Mouse (Mus musculus) megakaryocyte, adult 5-6 weeks (primary cell): Measurements from ENCODE around the gene Cdk17. TPM values are rescaled to one million over a fixed set of nuclear protein-coding genes. Genes with fewer than 3 reads are reported as not detected.

ENCODE experiments used
- ATAC-seq: 2 replicates; pipeline ENCODE4 v1.8.0; 2016; ENCODE audit warnings: mild to moderate bottlenecking, inconsistent platforms; ENCODE audit not compliant: poor library complexity, severe bottlenecking
- total RNA-seq, 2 experiments: library from RNA; stranded (forward) in 1 of 2; stranded (reverse) in 1 of 2; fragments of 153-499, 151-499 nt in 1 of 2; fragments of 221-1000, 200-1000 nt in 1 of 2; gene quantifications; 2 replicates each; pipeline versions ENCODE4 v1.2.3 to v1.2.4; 2015 to 2017

The Cdk17 gene
- 33.0 and 36.3 TPM in 2 replicates for total RNA-seq (2015)
- total RNA-seq (2017) = 36.5 and 41.5 TPM in 2 replicates

GRCm38 (mm10) chr10:93160807-93161510 is at the start of gene Cdk17:
Cdk17 (plus strand) TSS chr10:93160875.
- peak; percentile 44 for ATAC-seq

DNA sequence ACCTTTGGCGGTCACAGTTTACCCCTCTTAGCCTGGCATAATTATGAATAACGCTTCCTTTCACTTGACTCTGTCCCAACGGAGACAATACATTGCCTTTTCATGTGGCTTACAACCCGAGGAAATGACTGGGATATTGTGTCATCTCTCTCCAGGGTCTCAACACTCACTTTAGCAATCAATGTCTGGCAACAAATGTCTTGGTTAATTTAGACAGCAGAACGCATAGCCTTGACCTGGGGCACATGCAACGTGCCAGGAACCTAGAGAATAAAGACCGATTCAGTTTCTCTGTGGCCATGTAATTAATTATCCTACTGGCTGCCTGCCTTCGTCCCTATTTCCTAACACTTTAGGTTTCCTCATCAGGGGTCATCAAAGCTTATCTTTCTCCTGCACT is 49.3 kb upstream of the Cdk17 start:
- peak; percentile 88 for ATAC-seq

GRCm38 (mm10) chr10:93112021-93112420 is 48.7 kb upstream of the Cdk17 start:
- no peak for ATAC-seq

DNA sequence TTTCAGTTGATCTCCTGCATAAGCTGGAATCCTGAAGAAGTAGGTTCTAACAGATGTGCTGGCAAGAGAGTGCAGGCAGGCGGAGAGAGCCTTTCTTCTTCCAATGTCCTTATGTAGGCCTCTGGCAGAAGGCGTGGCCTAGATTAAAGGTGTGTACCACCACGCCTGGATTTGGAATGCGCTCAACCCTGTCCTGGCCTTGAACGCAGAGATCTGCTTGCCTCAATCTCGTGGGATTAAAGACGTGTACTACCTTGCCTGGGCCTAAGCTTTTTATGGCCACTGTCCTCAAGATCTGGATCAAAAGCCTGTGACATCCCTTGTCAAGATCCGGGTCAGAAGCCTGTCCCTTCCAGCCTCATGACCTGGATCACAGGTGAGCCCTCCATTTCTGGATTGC is 46.7 kb upstream of the Cdk17 start:
- no peak for ATAC-seq

GRCm38 (mm10) chr10:93114782-93115181 is 45.9 kb upstream of the Cdk17 start:
- peak; percentile 37; the same call in 1 of the 2 replicates for ATAC-seq

- ATAC-seq = no peak
Observed at GRCm38 (mm10) chr10:93115743-93116142, 44.9 kb upstream of the Cdk17 start.

DNA sequence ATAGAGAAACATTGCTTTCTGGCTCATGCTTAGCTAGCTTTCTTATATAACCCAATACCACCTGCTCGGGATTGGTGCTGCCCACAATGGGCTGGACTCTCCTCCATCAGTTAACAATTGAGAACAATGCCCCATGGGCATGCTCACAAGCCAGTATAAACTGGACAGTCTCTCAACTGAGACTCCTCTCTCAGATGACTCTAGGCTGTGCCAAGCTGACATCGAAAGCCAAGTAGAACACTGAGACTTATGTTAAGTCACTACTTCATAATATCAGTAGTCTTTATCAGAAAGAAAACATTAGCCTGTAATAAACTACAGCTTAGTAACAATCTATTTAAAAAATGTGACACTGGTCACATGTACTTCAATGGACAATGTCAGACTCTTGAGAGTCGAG is 44.0 kb upstream of the Cdk17 start:
- no peak for ATAC-seq

- no peak for ATAC-seq
Observed at GRCm38 (mm10) chr10:93119809-93120208, 40.9 kb upstream of the Cdk17 start.

GRCm38 (mm10) chr10:93121262-93121860 is 39.3 kb upstream of the Cdk17 start:
- ATAC-seq = no peak

DNA sequence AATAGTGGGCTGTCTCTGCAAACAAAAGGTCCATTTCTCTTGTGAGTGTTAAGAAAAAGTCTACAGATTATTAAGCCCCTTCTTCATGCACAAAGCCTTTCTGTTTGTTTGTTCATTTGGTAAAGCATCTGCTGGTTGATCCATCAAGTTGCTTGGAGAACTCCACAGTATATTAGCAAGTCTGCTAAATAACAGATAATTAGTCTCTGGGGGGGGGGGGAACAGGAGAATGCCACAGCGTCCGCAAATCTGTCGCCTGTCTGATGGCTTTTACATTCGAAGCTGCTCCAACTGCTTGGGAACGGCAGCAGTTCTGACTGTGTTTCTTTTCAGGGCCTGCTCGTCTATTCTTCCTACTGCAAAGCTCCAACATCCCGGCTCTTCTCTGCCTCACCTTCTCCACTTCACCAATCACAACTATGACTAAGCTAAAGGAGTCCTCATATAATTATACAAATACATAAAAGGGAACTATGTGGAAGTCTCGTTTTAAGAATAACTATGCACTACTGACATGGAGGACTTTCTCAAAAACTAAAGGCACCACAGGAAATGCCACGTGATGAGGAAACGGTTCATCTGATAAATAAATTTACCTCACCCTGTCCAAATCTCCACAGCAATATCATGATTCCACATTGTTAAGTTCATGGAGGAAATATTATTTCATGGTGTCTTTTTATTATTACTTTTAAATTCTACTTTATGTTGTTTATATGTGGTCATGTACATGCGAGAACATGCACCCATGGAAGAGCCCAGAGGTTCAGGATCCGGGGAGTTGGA is 38.1 kb upstream of the Cdk17 start:
- ATAC-seq = no peak

GRCm38 (mm10) chr10:93123310-93123709 is 37.4 kb upstream of the Cdk17 start:
- ATAC-seq = no peak

DNA sequence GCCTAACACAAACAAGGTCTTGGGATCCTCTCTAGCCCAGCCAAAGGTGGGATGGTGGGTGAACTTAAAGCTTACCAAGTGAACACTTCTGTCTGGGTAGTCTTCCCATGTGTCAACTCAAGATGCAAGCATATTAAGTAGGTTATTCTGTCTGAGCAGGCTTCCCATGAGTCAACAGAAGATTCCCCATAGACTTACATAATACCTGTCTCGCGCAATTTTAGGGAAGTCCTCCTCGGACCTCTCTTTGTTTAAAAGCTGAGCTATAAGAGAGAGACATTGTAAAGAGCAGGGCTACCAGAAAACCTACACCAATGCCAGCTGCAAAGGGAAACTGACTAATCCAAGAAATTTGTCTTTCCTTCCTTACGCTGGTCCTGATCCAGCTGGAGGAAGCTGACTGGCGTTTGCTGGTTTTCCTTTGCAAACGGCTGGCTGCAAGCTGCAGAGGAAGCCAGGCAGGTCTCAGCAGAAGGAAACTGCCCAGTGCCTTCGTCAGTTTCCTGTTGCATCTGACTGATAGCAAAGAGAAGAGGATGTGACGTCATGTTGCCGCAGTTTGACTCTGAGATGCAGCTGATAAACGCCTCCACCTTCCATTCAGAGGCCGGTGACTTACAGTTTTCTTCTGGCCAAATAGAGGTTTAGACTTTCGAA is 36.6 kb upstream of the Cdk17 start:
- ATAC-seq = peak; percentile 93

DNA sequence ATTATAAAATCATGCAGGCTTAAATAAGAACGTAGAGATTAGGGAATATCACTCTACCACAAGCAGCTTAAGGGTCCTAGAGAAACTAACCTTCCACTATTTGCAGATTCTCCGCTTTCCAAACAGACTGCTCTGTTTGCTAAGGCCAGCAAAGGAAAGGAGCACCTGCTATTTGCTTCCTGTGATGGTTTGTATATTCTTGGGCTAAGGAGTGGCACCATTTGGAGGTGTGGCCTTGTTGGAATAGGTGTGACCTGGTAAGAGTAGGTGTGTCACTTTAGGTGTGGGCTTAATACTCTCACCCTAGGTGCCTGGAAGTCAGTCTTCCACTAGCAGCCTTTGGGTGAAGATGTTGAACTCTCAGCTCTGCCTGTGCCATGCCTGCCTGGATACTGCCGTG is 34.6 kb upstream of the Cdk17 start:
- no peak for ATAC-seq

DNA sequence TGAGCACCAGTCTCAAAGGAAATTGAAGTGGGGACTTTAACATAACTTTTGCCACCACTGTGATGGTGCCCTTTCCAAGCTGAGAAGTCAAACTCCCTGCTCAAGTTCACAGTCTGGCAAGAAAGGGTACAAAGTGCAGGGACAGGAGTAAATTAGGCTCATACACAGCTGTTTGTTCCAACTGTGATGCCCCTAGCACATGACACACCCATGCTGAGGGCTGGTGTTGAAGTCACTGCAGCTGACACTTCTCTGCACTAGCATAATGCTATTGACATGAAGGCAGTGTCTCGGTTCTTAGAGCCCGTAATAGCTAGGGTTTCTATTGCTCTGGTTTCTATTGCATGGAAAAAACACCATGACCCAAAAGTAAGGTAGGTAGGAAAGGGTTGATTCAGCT is 32.1 kb upstream of the Cdk17 start:
- ATAC-seq = no peak

GRCm38 (mm10) chr10:93129345-93129744 is 31.3 kb upstream of the Cdk17 start:
- ATAC-seq = no peak

GRCm38 (mm10) chr10:93129904-93130455 is 30.7 kb upstream of the Cdk17 start:
- no peak for ATAC-seq

DNA sequence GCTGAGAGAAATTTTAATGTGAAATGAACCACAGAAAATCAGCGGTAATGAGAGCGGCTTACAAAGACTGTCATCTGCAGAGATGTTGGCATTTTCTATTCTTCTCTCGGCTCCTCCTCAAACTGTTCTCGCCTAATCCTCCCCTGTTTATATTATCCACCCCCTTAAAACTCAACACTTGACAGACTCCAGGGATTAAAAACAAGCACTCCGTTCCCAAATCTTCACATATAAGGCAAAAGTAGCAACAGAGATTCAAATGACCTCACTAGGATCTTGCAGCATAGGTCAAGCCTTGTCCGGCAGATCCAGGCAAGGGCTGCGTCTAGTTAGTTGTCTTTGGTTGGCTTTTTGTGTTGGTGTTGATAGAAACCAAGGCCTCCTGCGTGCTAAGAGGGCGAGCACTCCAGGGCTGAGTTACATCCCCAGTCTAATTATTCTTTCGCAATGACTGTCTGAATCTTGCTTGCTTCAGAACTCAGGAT is 30.2 kb upstream of the Cdk17 start:
- ATAC-seq = no peak

GRCm38 (mm10) chr10:93131865-93132566 is 28.7 kb upstream of the Cdk17 start:
- ATAC-seq = no peak

GRCm38 (mm10) chr10:93138730-93139129 is 21.9 kb upstream of the Cdk17 start:
- no peak for ATAC-seq

GRCm38 (mm10) chr10:93140778-93141177 is 19.9 kb upstream of the Cdk17 start:
- ATAC-seq = no peak
